Comparison of ENCODE assay signal across 12 mouse cellular contexts in the genomic region with DNA sequence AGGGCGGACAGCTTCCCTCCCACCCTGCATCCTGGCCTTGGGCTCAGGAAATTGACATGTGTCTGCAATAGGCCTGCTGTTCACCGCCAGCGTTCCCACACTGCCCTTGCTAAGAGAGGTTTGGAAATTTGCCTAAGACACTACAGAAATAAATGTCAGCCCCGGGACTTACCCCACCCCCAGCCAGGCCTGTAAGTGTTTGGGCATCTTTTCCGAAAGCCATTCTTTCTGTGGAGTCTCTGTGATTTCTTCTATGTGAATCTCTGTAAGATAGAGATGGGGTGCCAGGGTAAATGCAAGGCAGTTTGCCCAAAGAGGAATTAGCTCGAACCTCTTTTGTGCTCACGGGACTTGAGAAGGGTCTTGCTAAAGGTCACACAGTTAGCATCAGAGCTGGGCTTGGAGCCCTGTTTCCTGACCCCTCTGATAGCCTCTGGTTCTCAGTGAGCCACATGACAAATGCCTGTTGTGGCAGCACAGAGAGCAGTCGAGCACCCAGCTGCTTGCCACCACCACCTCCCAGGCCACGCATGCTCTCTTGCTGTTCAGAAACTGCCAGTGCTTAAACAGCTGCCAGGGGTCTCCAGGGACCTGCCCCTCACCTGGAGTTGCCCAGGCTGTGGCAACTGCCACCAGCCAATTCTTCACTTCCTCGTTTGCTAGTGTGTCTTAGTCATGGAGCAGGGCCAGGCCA. TPM values are rescaled to one million over a fixed set of nuclear protein-coding genes. Genes with fewer than 3 reads are reported as not detected.
DNase-seq lines count a peak whose midpoint lies in the region; ATAC-seq and TF ChIP-seq lines count a peak whose summit lies in the region.
"Had no signal": no experiment of that assay in that cellular context is flagged by ENCODE, and none has a peak within 500 bp of the region (broad histone marks: within the 10 kb centered on the region; RNA-seq: fewer than 3 reads in every experiment).

No protein-coding gene starts in this region.

- intact Hi-C loops in left cerebral cortex, adult 2 months (cut with DNase I), result no loop called here

- no peak for TF ChIP-seq CTCF in CH12.LX (conservative IDR thresholded peaks at IDR 0.05 in 1 of 2, IDR thresholded peaks at IDR 0.05 in 1 of 2; ENCODE audit: low read depth in 2 of 2, low read length in 2 of 2)
- TF ChIP-seq CTCF in left cerebral cortex, adult 2 months (IDR thresholded peaks at IDR 0.05), result no peak

- TF ChIP-seq EP300 in CH12.LX (IDR thresholded peaks at IDR 0.05; ENCODE audit: low read length), result peak; percentile 90

- H3K9me3 ChIP-seq in hindbrain, embryonic 13.5 days, result no peaks in the 10 kb centered on the region
- H3K9me3 ChIP-seq in hindbrain, embryonic 16.5 days (ENCODE audit: control insufficient read depth, low read length), result no peaks in the 10 kb centered on the region
- H3K9me3 ChIP-seq in CH12.LX (replicated peaks; ENCODE audit: low read length), result no peaks in the 10 kb centered on the region

- H3K4me2 ChIP-seq in hindbrain, embryonic 13.5 days, result no peak overlapping the region
- H3K4me2 ChIP-seq in hindbrain, embryonic 16.5 days (ENCODE audit: low read length), result no peak overlapping the region
- H3K4me2 ChIP-seq in CH12.LX (ENCODE audit: insufficient read depth, low read depth, poor library complexity, severe bottlenecking), result peak overlapping the region; percentile 79
- H3K4me2 ChIP-seq: hindbrain, embryonic 14.5 days had no signal

- no peak overlapping the region for H3K4me3 ChIP-seq in hindbrain, embryonic 13.5 days
- H3K4me3 ChIP-seq in hindbrain, embryonic 16.5 days (ENCODE audit: low read length), result no peak overlapping the region
- peak overlapping the region in 1 of 3 experiments; percentile 17 for H3K4me3 ChIP-seq in CH12.LX (replicated peaks in 1 of 3; ENCODE audit: low read depth in 2 of 3, low read length in 2 of 3, poor library complexity in 1 of 3)
- H3K4me3 ChIP-seq in left cerebral cortex, adult 2 months, result no peak overlapping the region

- no peak for ATAC-seq in hindbrain, embryonic 13.5 days (ENCODE audit: low FRiP score)
- ATAC-seq in hindbrain, embryonic 16.5 days, result no peak

- peaks cover 29% of the 10 kb centered on the region for H3K27me3 ChIP-seq in hindbrain, embryonic 13.5 days
- no peaks in the 10 kb centered on the region for H3K27me3 ChIP-seq in hindbrain, embryonic 16.5 days (replicated peaks; ENCODE audit: control insufficient read depth, insufficient read depth, low read length)
- peaks cover 10% of the 10 kb centered on the region for H3K27me3 ChIP-seq in CH12.LX (replicated peaks)

- dilution Hi-C loops in CH12.LX (cut with MboI; ENCODE audit: extremely low pct_ligation_motif_present, extremely low pct_unique_long_range_greater_than_20kb, low sequenced_read_pairs), result no loop called here

- H3K79me2 ChIP-seq in CH12.LX (replicated peaks; ENCODE audit: control insufficient read depth, extremely low read depth, insufficient read depth, poor library complexity, severe bottlenecking), result no peaks in the 10 kb centered on the region

- H3K27ac ChIP-seq in hindbrain, embryonic 13.5 days, result no peak overlapping the region
- no peak overlapping the region for H3K27ac ChIP-seq in hindbrain, embryonic 16.5 days (ENCODE audit: low read depth, low read length)
- peak overlapping the region; percentile 87 for H3K27ac ChIP-seq in CH12.LX (ENCODE audit: insufficient read depth, low read depth)
- H3K27ac ChIP-seq in left cerebral cortex, adult 2 months, result no peak overlapping the region
- H3K27ac ChIP-seq: hindbrain, embryonic 14.5 days had no signal

- TF ChIP-seq RAD21 in CH12.LX (IDR thresholded peaks at IDR 0.05; ENCODE audit: low read depth, low read length), result no peak; the same call in 1 of the 2 replicates

- TF ChIP-seq POLR2A in CH12.LX (IDR thresholded peaks at IDR 0.05; ENCODE audit: low read depth, low read length), result peak; percentile 20

- peaks cover 41% of the 10 kb centered on the region for H3K4me1 ChIP-seq in hindbrain, embryonic 13.5 days (replicated peaks)
- H3K4me1 ChIP-seq in hindbrain, embryonic 16.5 days (ENCODE audit: control insufficient read depth, insufficient read depth, low read depth, low read length), result peaks cover 32% of the 10 kb centered on the region
- peaks cover 19 to 51% of the 10 kb centered on the region in 2 experiments for H3K4me1 ChIP-seq in CH12.LX (ENCODE audit: control insufficient read depth in 1 of 2, insufficient read depth in 2 of 2)

- peak overlapping the region; percentile 39; the same call in 1 of the 2 replicates for H3K9ac ChIP-seq in hindbrain, embryonic 13.5 days
- H3K9ac ChIP-seq in hindbrain, embryonic 16.5 days (ENCODE audit: low read depth, low read length), result no peak overlapping the region; the same call in 1 of the 2 replicates
- H3K9ac ChIP-seq in CH12.LX (ENCODE audit: insufficient read depth, low read depth), result peak overlapping the region; percentile 30; the same call in 1 of the 2 replicates
- H3K9ac ChIP-seq: hindbrain, embryonic 14.5 days had no signal

- peak; percentile 93 for DNase-seq in CH12.LX (ENCODE audit: extremely low read depth)
- DNase-seq in heart, adult 9 months (ENCODE audit: low spot score in 2 of 2), result peak; percentile 73 to 78
- DNase-seq in kidney, postnatal 4 days, result peak; percentile 27 to 28
- no peak for DNase-seq in urinary bladder, postnatal 36 days (ENCODE audit: low spot score in 2 of 2)
- DNase-seq in T-cell, adult 2 months (ENCODE audit: low spot score), result no peak
- DNase-seq in left cerebral cortex, adult 2 months (ENCODE audit: extremely low spot score in 1 of 2, low spot score in 2 of 2), result no peak

- WGBS in hindbrain, embryonic 13.5 days, result 42% methylated on average over 10 of the region's 10 CpGs
- WGBS in hindbrain, embryonic 16.5 days, result 34% methylated on average over 10 of the region's 10 CpGs

- H3K36me3 ChIP-seq in hindbrain, embryonic 13.5 days, result no peaks in the 10 kb centered on the region
- no peaks in the 10 kb centered on the region for H3K36me3 ChIP-seq in hindbrain, embryonic 16.5 days (ENCODE audit: control insufficient read depth, insufficient read depth, low read length)
- no peaks in the 10 kb centered on the region for H3K36me3 ChIP-seq in CH12.LX (replicated peaks in 1 of 2; ENCODE audit: control insufficient read depth in 1 of 2, insufficient read depth in 1 of 2, low read length in 1 of 2)

- in situ Hi-C loops in CH12.LX (cut with MboI; ENCODE audit: low pct_ligation_motif_present, low pct_unique_long_range_greater_than_20kb, low sequenced_read_pairs), result no loop called here

TF ChIP-seq in CH12.LX, 34 proteins besides CTCF, POLR2A, EP300 and RAD21 (continues in another document):
- TF ChIP-seq JUN (IDR thresholded peaks at IDR 0.05; ENCODE audit: insufficient read depth, low read depth, low read length) (no peak), ETS1 (conservative IDR thresholded peaks at IDR 0.05; ENCODE audit: low read depth, low read length) (peak; percentile 95), MAZ (IDR thresholded peaks at IDR 0.05; ENCODE audit: low read depth, low read length) (peak; percentile 79), IRF4 (IDR thresholded peaks at IDR 0.05; ENCODE audit: low read depth, low read length) (peak; percentile 87), KAT2A (IDR thresholded peaks at IDR 0.05; ENCODE audit: insufficient replicate concordance, low read length) (0 out of 2 replicates have a peak, but pooled peaks have one; percentile 68), NELFE (IDR thresholded peaks at IDR 0.05; ENCODE audit: low read depth, low read length) (no peak), HCFC1 (IDR thresholded peaks at IDR 0.05; ENCODE audit: low read depth, low read length) (peak; percentile 43; the same call in 1 of the 2 replicates), MYC (IDR thresholded peaks at IDR 0.05; ENCODE audit: low read depth, low read length) (peak; percentile 47), SMC3 (IDR thresholded peaks at IDR 0.05; ENCODE audit: low read depth, low read length) (peak; percentile 24; the same call in 1 of the 2 replicates), TBP (conservative IDR thresholded peaks at IDR 0.05; ENCODE audit: low read depth, low read length) (no peak), TCF12 (IDR thresholded peaks at IDR 0.05; ENCODE audit: low read depth, low read length) (peak; percentile 98), MAX (IDR thresholded peaks at IDR 0.05; ENCODE audit: low read length) (peak; percentile 40), MEF2A (IDR thresholded peaks at IDR 0.05; ENCODE audit: borderline replicate concordance, low read depth, low read length) (peak; percentile 79; the same call in 1 of the 2 replicates), USF2 (conservative IDR thresholded peaks at IDR 0.05; ENCODE audit: low read depth, low read length) (0 out of 2 replicates have a peak, but pooled peaks have one; percentile 11), ZMIZ1 (IDR thresholded peaks at IDR 0.05; ENCODE audit: low read depth, low read length) (peak; percentile 62; the same call in 1 of the 2 replicates), ELF1 (IDR thresholded peaks at IDR 0.05; ENCODE audit: low read depth, low read length) (peak; percentile 80), ZC3H11A (IDR thresholded peaks at IDR 0.05; ENCODE audit: low read depth, low read length) (no peak), UBTF (IDR thresholded peaks at IDR 0.05; ENCODE audit: low read depth, low read length) (0 out of 2 replicates have a peak, but pooled peaks have one; percentile 39)

RNA-seq across cellular contexts. Expression of gene Kcnk3, which starts 6.0 kb away (rescaled TPM):
- 4.3 and 4.5 TPM in 2 replicates for polyA plus RNA-seq in hindbrain, embryonic 13.5 days (2015; fragmentation: Nextera tagmentation; extraction: Ambion mirVana)
- 8.0 and 10.6 TPM in 2 replicates for polyA plus RNA-seq in hindbrain, embryonic 16.5 days (2015; fragmentation: Nextera tagmentation; extraction: Ambion mirVana)
- not detected in 2 replicates for total RNA-seq in CH12.LX (2012; rRNA removed)
- total RNA-seq in CH12.LX (2014; rRNA removed), result not detected in 2 replicates
- polyA plus RNA-seq in CH12.LX (2012; ENCODE audit: insufficient read length, low read depth), result not detected in 2 replicates
- 10 to 100 TPM; 22.4 to 23.1 TPM for total RNA-seq in left cerebral cortex, adult 2 months (2021)
- total RNA-seq: common myeloid progenitor, adult 5-6 weeks; megakaryocyte progenitor cell, adult 5-6 weeks; MEL had no signal

RNA-seq across cellular contexts. Expression of gene Cib4, which starts 48.3 kb away (rescaled TPM):
- polyA plus RNA-seq in hindbrain, embryonic 13.5 days (2015; fragmentation: Nextera tagmentation; extraction: Ambion mirVana), result not detected in 2 replicates
- polyA plus RNA-seq in hindbrain, embryonic 16.5 days (2015; fragmentation: Nextera tagmentation; extraction: Ambion mirVana), result not detected in 2 replicates
- total RNA-seq in CH12.LX (2012; rRNA removed) (not detected in 2 replicates), CH12.LX (2014; rRNA removed) (not detected in 2 replicates)
- not detected in 2 replicates for polyA plus RNA-seq in CH12.LX (2012; ENCODE audit: insufficient read length, low read depth)
- not detected for total RNA-seq in left cerebral cortex, adult 2 months (2021)
- total RNA-seq: common myeloid progenitor, adult 5-6 weeks; megakaryocyte progenitor cell, adult 5-6 weeks; MEL had no signal
- polyA plus RNA-seq: hindbrain, embryonic 14.5 days had no signal

RNA-seq across cellular contexts. Expression of gene Slc35f6, which starts 53.8 kb away (rescaled TPM):
- polyA plus RNA-seq in hindbrain, embryonic 13.5 days (2015; fragmentation: Nextera tagmentation; extraction: Ambion mirVana), result 29.9 and 30.7 TPM in 2 replicates
- polyA plus RNA-seq in hindbrain, embryonic 16.5 days (2015; fragmentation: Nextera tagmentation; extraction: Ambion mirVana), result 33.6 and 35.4 TPM in 2 replicates
- total RNA-seq in CH12.LX (2012; rRNA removed), result 8.9 and 10.5 TPM in 2 replicates
- 8.0 and 9.5 TPM in 2 replicates for total RNA-seq in CH12.LX (2014; rRNA removed)
- polyA plus RNA-seq in CH12.LX (2012; ENCODE audit: insufficient read length, low read depth), result 9.0 and 9.4 TPM in 2 replicates
- total RNA-seq in left cerebral cortex, adult 2 months (2021), result 10 to 100 TPM; 42.2 to 45.6 TPM

Comparison
In these comparisons a context has a peak if more than half of its experiments do, and no peak if none do; other contexts are left out.
1. DNase-seq: peak in CH12.LX (single experiment), heart, adult 9 months (2 of 2) and kidney, postnatal 4 days (2 of 2); none in urinary bladder, postnatal 36 days (0 of 2), T-cell, adult 2 months (single experiment) and left cerebral cortex, adult 2 months (0 of 2).